Mouse (Mus musculus) megakaryocyte, embryonic 14.5 days (primary cell): ENCODE data around the gene Arfip1. TPM values are rescaled to one million over a fixed set of nuclear protein-coding genes. Genes with fewer than 3 reads are reported as not detected.
"Not testable (repeated sequence)": the region's sequence is repeated elsewhere in the genome, so short reads cannot be mapped to it uniquely, and the experiment has no call there.

Experiments used
- H3K27me3 ChIP-seq: replicated peaks from 2 replicates; pipeline ENCODE3; 2012; ENCODE audit warnings: inconsistent platforms
- H3K36me3 ChIP-seq: replicated peaks from 2 replicates; pipeline ENCODE3; 2012; ENCODE audit warnings: low read length, inconsistent platforms, mixed read lengths
- H3K4me1 ChIP-seq: 2 replicates; pipeline ENCODE4 v1.6.1; 2012; ENCODE audit warnings: inconsistent platforms
- H3K4me3 ChIP-seq: replicated peaks from 2 replicates; pipeline ENCODE3; 2012; ENCODE audit warnings: moderate library complexity, mild to moderate bottlenecking, inconsistent platforms
- H3K9me3 ChIP-seq: 2 replicates; pipeline ENCODE4 v1.6.1; 2012; ENCODE audit warnings: inconsistent platforms
- FLI1 ChIP-seq: IDR thresholded peaks from 2 replicates; pipeline ENCODE4 v1.6.1; 2012; ENCODE audit warnings: low read length, inconsistent platforms, mixed read lengths
- GATA1 ChIP-seq: IDR thresholded peaks from 3 replicates; pipeline ENCODE4 v1.6.1; 2012; ENCODE audit warnings: mixed read lengths, low read length, inconsistent platforms, borderline replicate concordance
- polyA plus RNA-seq: library from polyadenylated mRNA; stranded (reverse); fragments of >175 nt; gene quantifications from 2 replicates; pipeline ENCODE4 v1.2.3, GENCODE M21; 2012; ENCODE audit warnings: low replicate concordance; ENCODE audit not compliant: insufficient read depth

Arfip1 gene
- polyA plus RNA-seq, 1 experiment = 9.3 TPM

DNA sequence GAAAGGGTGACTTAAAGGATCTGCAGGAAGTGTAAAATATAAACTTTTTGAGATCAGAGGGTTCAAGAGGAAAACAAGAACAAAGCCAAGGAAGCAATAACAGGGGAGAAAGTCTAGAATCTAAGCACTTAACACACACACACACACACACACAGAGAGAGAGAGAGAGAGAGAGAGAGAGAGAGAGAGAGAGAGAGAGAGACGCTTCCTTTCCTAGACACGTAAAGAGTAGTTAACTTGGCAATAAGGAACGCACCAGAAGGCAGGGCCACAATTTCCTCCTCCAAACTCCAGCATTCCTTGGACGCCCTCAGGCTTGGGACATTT, 766 bp downstream of the Arfip1 start:
- no peaks in the 10 kb centered on the region for H3K9me3 ChIP-seq
- H3K4me1 ChIP-seq = peaks cover 60% of the 10 kb centered on the region
- peak overlapping the region; percentile 97 for H3K4me3 ChIP-seq
- H3K27me3 ChIP-seq = no peaks in the 10 kb centered on the region
- H3K36me3 ChIP-seq = no peaks in the 10 kb centered on the region
- TF ChIP-seq FLI1 (no peak), GATA1 (no peak)

- TF ChIP-seq FLI1 = no peak
- no peak for TF ChIP-seq GATA1
- H3K4me1 ChIP-seq = peaks cover 59% of the 10 kb centered on the region
- no peaks in the 10 kb centered on the region for H3K27me3 ChIP-seq
- no peaks in the 10 kb centered on the region for H3K9me3 ChIP-seq
- H3K4me3 ChIP-seq = no peak overlapping the region
- H3K36me3 ChIP-seq = no peaks in the 10 kb centered on the region
Observed at GRCm38 (mm10) chr3:84580716-84581115, 1.7 kb downstream of the Arfip1 start.

- no peaks in the 10 kb centered on the region for H3K9me3 ChIP-seq
- H3K4me1 ChIP-seq = peaks cover 19% of the 10 kb centered on the region
- no peak overlapping the region for H3K4me3 ChIP-seq
- no peaks in the 10 kb centered on the region for H3K27me3 ChIP-seq
- no peak for TF ChIP-seq FLI1
- no peak for TF ChIP-seq GATA1
- peaks cover 4% of the 10 kb centered on the region for H3K36me3 ChIP-seq
Observed at GRCm38 (mm10) chr3:84570501-84570900, 11.9 kb downstream of the Arfip1 start.

DNA sequence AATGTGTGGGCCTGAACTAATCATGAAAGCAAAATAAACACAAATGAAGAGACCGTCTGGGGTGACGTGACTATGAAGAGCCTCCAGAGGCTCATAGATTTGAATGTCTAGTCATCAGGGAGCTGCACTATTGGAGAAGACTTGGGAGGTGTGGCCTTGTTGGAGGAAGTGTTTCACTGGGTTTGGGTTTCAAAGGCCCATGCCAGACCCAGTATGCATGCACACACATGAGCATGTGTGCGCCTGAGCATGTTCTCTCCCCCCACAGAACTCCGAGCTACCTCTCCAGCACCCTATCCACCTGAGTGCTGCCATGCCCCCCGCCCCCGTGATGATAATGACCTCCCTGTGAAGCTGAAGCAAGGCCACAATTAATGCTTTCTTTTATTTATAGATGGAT, 12.8 kb downstream of the Arfip1 start:
- Histone ChIP-seq H3K4me3 (no peak overlapping the region), H3K9me3 (no peaks in the 10 kb centered on the region), H3K4me1 (peaks cover 14% of the 10 kb centered on the region), H3K36me3 (peaks cover 4% of the 10 kb centered on the region), H3K27me3 (no peaks in the 10 kb centered on the region)
- no peak for TF ChIP-seq FLI1
- TF ChIP-seq GATA1 = no peak

GRCm38 (mm10) chr3:84568540-84568939, 13.9 kb downstream of the Arfip1 start:
- Histone ChIP-seq H3K9me3 (no peaks in the 10 kb centered on the region), H3K36me3 (peaks cover 4% of the 10 kb centered on the region), H3K27me3 (no peaks in the 10 kb centered on the region), H3K4me1 (peaks cover 14% of the 10 kb centered on the region), H3K4me3 (no peak overlapping the region)
- TF ChIP-seq FLI1 = no peak
- no peak for TF ChIP-seq GATA1

GRCm38 (mm10) chr3:84563415-84563814, 19.0 kb downstream of the Arfip1 start:
- H3K9me3 ChIP-seq = no peaks in the 10 kb centered on the region
- H3K36me3 ChIP-seq = no peaks in the 10 kb centered on the region
- no peak overlapping the region for H3K4me3 ChIP-seq
- peaks cover 22% of the 10 kb centered on the region for H3K4me1 ChIP-seq
- H3K27me3 ChIP-seq = no peaks in the 10 kb centered on the region
- no peak for TF ChIP-seq GATA1
- no peak for TF ChIP-seq FLI1

DNA sequence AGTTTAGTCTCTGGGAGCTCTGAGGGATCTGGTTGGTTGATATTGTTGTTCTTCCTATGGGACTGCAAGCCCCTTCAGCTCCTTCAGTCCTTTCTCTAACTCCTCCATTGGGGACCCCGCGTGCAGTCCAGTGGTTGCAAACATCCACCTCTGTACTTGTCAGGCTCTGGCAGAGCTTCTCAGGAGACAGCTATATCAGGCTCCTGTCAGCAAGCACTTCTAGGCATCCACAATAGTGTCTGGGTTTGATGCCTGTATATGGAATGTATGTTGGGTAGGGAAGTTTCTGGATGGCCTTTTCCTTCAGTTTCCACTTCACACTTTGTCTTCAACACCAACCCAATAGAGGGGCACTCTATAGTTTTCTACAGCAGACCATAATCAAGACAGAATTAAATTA, 19.5 kb downstream of the Arfip1 start:
- not testable (repeated sequence) for H3K9me3 ChIP-seq, H3K36me3 ChIP-seq

DNA sequence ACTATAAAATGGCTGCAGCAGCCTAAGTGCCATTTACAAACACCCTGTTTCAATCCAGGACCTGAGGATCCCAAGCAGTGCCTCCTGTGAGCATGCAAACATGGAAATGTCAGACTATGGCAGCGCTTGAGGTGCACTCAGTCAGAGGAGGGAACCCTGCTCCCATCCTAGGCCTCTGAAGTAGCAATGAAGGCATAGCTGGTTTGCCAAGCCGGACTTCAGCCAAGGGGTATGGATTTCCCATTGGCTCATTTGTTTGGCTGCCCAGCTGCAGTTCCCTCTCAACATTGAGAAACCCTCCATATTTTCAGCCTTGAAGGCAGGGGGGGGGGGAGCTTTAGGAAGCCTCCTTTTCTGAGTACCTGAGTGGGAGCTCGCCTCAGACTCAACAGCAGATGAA, 24.1 kb downstream of the Arfip1 start:
- Histone ChIP-seq H3K9me3 (no peaks in the 10 kb centered on the region), H3K4me3 (no peak overlapping the region), H3K36me3 (no peaks in the 10 kb centered on the region), H3K27me3 (no peaks in the 10 kb centered on the region), H3K4me1 (peaks cover 37% of the 10 kb centered on the region)
- no peak for TF ChIP-seq FLI1
- TF ChIP-seq GATA1 = no peak

More for the DNA sequence above, 19.5 kb downstream of the Arfip1 start:
- H3K4me1 ChIP-seq = peaks cover 24% of the 10 kb centered on the region
- H3K4me3 ChIP-seq, H3K27me3 ChIP-seq: not testable (repeated sequence)

- H3K36me3 ChIP-seq = peaks cover 4% of the 10 kb centered on the region
- H3K27me3 ChIP-seq = no peaks in the 10 kb centered on the region
- no peak for TF ChIP-seq GATA1
- no peak for TF ChIP-seq FLI1
- peaks cover 30% of the 10 kb centered on the region for H3K4me1 ChIP-seq
- no peak overlapping the region for H3K4me3 ChIP-seq
- peaks cover 5% of the 10 kb centered on the region; the same call in 1 of the 2 replicates for H3K9me3 ChIP-seq
Observed at GRCm38 (mm10) chr3:84555780-84556179, 26.6 kb downstream of the Arfip1 start.

GRCm38 (mm10) chr3:84547177-84547576, 35.2 kb downstream of the Arfip1 start:
- Histone ChIP-seq H3K27me3 (no peaks in the 10 kb centered on the region), H3K9me3 (peaks cover 13% of the 10 kb centered on the region), H3K4me3 (peak overlapping the region; percentile 28), H3K36me3 (peaks cover 6% of the 10 kb centered on the region), H3K4me1 (peaks cover 23% of the 10 kb centered on the region)
- no peak for TF ChIP-seq GATA1

DNA sequence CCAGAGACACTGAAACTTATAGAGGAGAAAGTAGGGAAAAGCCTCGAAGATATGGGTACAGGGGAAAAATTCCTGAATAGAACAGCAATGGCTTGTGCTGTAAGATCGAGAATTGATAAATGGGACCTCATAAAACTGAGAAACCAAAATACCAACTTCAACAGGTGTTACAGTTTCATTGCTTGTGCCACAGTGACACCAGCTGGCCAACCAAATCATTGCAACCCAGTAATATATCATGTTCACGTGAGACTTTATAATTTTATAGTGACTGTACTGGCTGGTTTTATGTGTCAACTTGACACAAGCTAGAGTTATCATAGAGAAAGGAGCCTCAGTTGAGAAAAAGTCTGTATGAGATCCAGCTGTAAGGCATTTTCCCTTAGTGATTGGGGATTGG, 40.0 kb downstream of the Arfip1 start:
- H3K4me3 ChIP-seq, H3K9me3 ChIP-seq, H3K27me3 ChIP-seq, H3K36me3 ChIP-seq: not testable (repeated sequence)
- H3K4me1 ChIP-seq = peaks cover 22% of the 10 kb centered on the region
